Mouse (Mus musculus) testis, postnatal 14 days (tissue): ENCODE measurements around the gene Tmem132a.

Source experiments
- DNase-seq: peaks from one replicate; pipeline ENCODE4 v3.0.0; 2021; ENCODE audit warnings: low spot score

Tmem132a gene

GRCm38 (mm10) chr19:10831424-10831823, 38.3 kb downstream of the Tmem132a start:
- peak; percentile 68 for DNase-seq

- DNase-seq = no peak
Measured at GRCm38 (mm10) chr19:10829436-10830175, 40.1 kb downstream of the Tmem132a start, which contains the start of gene Cd6. Gene Cd6 (minus strand): TSS chr19:10830058.

GRCm38 (mm10) chr19:10828321-10828720, 41.4 kb downstream of the Tmem132a start:
- no peak for DNase-seq

- DNase-seq = no peak
Measured at GRCm38 (mm10) chr19:10824061-10824460, 45.7 kb downstream of the Tmem132a start.

- no peak for DNase-seq
Measured at GRCm38 (mm10) chr19:10822534-10822933, 47.2 kb downstream of the Tmem132a start.

- DNase-seq = no peak
Measured at GRCm38 (mm10) chr19:10821319-10821718, 48.4 kb downstream of the Tmem132a start.

GRCm38 (mm10) chr19:10818217-10818946, 51.4 kb downstream of the Tmem132a start:
- DNase-seq = no peak

GRCm38 (mm10) chr19:10816462-10816861, 53.3 kb downstream of the Tmem132a start:
- no peak for DNase-seq

GRCm38 (mm10) chr19:10815871-10816270, 53.9 kb downstream of the Tmem132a start:
- DNase-seq = no peak

GRCm38 (mm10) chr19:10813905-10814304, 55.8 kb downstream of the Tmem132a start:
- DNase-seq = no peak

GRCm38 (mm10) chr19:10813039-10813438, 56.7 kb downstream of the Tmem132a start:
- DNase-seq = no peak

GRCm38 (mm10) chr19:10811471-10811870, 58.3 kb downstream of the Tmem132a start:
- no peak for DNase-seq

- no peak for DNase-seq
Measured at GRCm38 (mm10) chr19:10810176-10810492, 59.6 kb downstream of the Tmem132a start.

GRCm38 (mm10) chr19:10809428-10810175, 60.1 kb downstream of the Tmem132a start:
- DNase-seq = no peak

- DNase-seq = no peak
Measured at GRCm38 (mm10) chr19:10808524-10809233, 61.1 kb downstream of the Tmem132a start.
